Mouse (Mus musculus) stomach, embryonic 14.5 days (tissue): ENCODE results near the gene Ctsc. TPM values are rescaled to one million over a fixed set of nuclear protein-coding genes. Genes with fewer than 3 reads are reported as not detected.

Source experiments
- ATAC-seq: fragments of 200-750 bp; cut with Nextera tagmentation; 2 replicates; pipeline ENCODE4 v1.8.0; 2017; ENCODE audit warnings: low read depth, moderate TSS enrichment; ENCODE audit not compliant: insufficient number of reproducible peaks, insufficient read depth, low FRiP score
- H3K27ac ChIP-seq: fragments of 300-500 bp; sonication (generic); 2 replicates; pipeline ENCODE4 v1.5.1; 2014; ENCODE audit warnings: mild to moderate bottlenecking, low read length, moderate library complexity, mixed read lengths
- H3K27me3 ChIP-seq: fragments of 300-500 bp; sonication (generic); 2 replicates; pipeline ENCODE4 v1.6.1; 2014; ENCODE audit warnings: low read length, control low read depth, mixed read lengths; ENCODE audit not compliant: control insufficient read depth, insufficient read depth
- H3K36me3 ChIP-seq: fragments of 300-500 bp; sonication (generic); 2 replicates; pipeline ENCODE4 v1.6.1; 2014; ENCODE audit warnings: mild to moderate bottlenecking, control low read depth, low read length, moderate library complexity, mixed read lengths; ENCODE audit not compliant: control insufficient read depth, insufficient read depth
- H3K4me1 ChIP-seq: fragments of 300-500 bp; sonication (generic); 2 replicates; pipeline ENCODE4 v1.6.1; 2014; ENCODE audit warnings: low read length, control low read depth, mixed read lengths; ENCODE audit not compliant: control insufficient read depth, insufficient read depth
- H3K4me2 ChIP-seq: fragments of 300-500 bp; sonication (generic); replicated peaks from 2 replicates; pipeline ENCODE4 v1.6.1; 2014; ENCODE audit warnings: low read depth, low read length, control low read depth
- H3K4me3 ChIP-seq: fragments of 300-500 bp; sonication (generic); 2 replicates; pipeline ENCODE4 v1.5.1; 2014; ENCODE audit warnings: low read depth, low read length, control low read depth
- H3K9ac ChIP-seq: fragments of 300-500 bp; sonication (generic); replicated peaks from 2 replicates; pipeline ENCODE4 v1.6.1; 2014; ENCODE audit warnings: low read depth, mild to moderate bottlenecking, control low read depth, low read length, moderate library complexity, mixed read lengths
- H3K9me3 ChIP-seq: fragments of 300-500 bp; sonication (generic); 2 replicates; pipeline ENCODE4 v1.6.1; 2016; ENCODE audit warnings: low read depth, low read length, control low read depth; ENCODE audit not compliant: control insufficient read depth
- WGBS: fragments of 180-500 bp; shearing (Covaris S2); extraction: QIAGEN DNeasy Blood & Tissue Kit; methylation state at CpG from one replicate; pipeline ENCODE4 v1.1.7; 2014; 5-methylcytosine and 5-hydroxymethylcytosine counted together
- polyA plus RNA-seq: library from polyadenylated mRNA; unstranded; fragments of >200 nt; fragmentation: Nextera tagmentation; extraction: Ambion mirVana; gene quantifications from 2 replicates; pipeline ENCODE4 v1.2.1, GENCODE M21; 2014

Ctsc gene
- polyA plus RNA-seq, 1 experiment from 2014 or later, result 80.0 TPM

DNA sequence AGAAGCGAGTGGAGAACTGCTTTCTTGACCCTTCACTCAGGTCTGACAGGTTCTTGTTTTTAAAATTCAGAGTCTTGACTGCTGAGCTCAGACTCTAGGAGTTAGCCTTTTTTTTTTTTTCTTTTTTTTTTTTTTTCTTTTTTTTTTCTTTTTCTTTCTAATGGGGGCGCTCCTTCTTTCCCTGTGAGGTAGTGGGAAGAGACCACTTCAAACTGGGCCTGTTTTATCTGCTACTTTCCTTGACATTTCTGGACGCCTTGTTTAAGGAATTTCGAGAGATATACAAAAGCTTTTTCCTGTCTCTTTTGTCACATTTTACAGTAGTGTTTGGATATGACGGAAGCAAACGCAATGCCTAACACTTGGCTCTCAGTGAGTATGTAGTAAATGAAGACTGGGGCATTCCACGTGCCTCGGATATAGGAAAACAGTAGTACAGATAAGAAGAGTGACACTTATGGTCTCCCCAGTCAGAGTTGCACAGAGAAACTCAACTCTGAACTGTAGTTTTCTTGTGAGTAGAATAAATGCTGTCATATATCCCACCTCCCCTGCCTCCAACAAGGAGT is 827 bp downstream of the Ctsc start:
- no peak for ATAC-seq
- H3K27ac ChIP-seq, result no peak overlapping the region
- H3K4me3 ChIP-seq, result peak overlapping the region; percentile 64
- no peaks in the 10 kb centered on the region for H3K36me3 ChIP-seq
- no peaks in the 10 kb centered on the region for H3K4me1 ChIP-seq
- H3K9ac ChIP-seq, result peak overlapping the region; percentile 61; the same call in 1 of the 2 replicates
- 27% methylated on average over 8 of the region's 8 CpGs for WGBS
- H3K9me3 ChIP-seq, result no peaks in the 10 kb centered on the region
- peak overlapping the region; percentile 87 for H3K4me2 ChIP-seq
- H3K27me3 ChIP-seq, result no peaks in the 10 kb centered on the region

GRCm38 (mm10) chr7:88285276-88285675 is 7.4 kb downstream of the Ctsc start:
- Histone ChIP-seq H3K4me3 (no peak overlapping the region), H3K9ac (no peak overlapping the region), H3K4me1 (no peaks in the 10 kb centered on the region), H3K27me3 (no peaks in the 10 kb centered on the region), H3K4me2 (no peak overlapping the region), H3K9me3 (no peaks in the 10 kb centered on the region), H3K27ac (no peak overlapping the region), H3K36me3 (no peaks in the 10 kb centered on the region)
- 89% methylated on average over 3 of the region's 3 CpGs for WGBS
- ATAC-seq, result no peak

- no peak for ATAC-seq
- Histone ChIP-seq H3K36me3 (no peaks in the 10 kb centered on the region), H3K4me3 (no peak overlapping the region), H3K9ac (no peak overlapping the region), H3K4me1 (no peaks in the 10 kb centered on the region), H3K27ac (no peak overlapping the region), H3K27me3 (no peaks in the 10 kb centered on the region), H3K9me3 (no peaks in the 10 kb centered on the region), H3K4me2 (no peak overlapping the region)
- 79% methylated on average over 2 of the region's 2 CpGs for WGBS
Measured at GRCm38 (mm10) chr7:88291036-88291435, 13.2 kb downstream of the Ctsc start.

- Histone ChIP-seq H3K9me3 (no peaks in the 10 kb centered on the region), H3K9ac (no peak overlapping the region), H3K27ac (no peak overlapping the region), H3K4me1 (no peaks in the 10 kb centered on the region), H3K4me2 (no peak overlapping the region), H3K4me3 (no peak overlapping the region), H3K27me3 (no peaks in the 10 kb centered on the region), H3K36me3 (no peaks in the 10 kb centered on the region)
- WGBS, result 53% methylated on average over 2 of the region's 2 CpGs
- no peak for ATAC-seq
Measured at GRCm38 (mm10) chr7:88292044-88292443, 14.2 kb downstream of the Ctsc start.

GRCm38 (mm10) chr7:88293907-88294306 is 16.0 kb downstream of the Ctsc start:
- Histone ChIP-seq H3K27me3 (no peaks in the 10 kb centered on the region), H3K4me3 (no peak overlapping the region), H3K9ac (no peak overlapping the region), H3K27ac (no peak overlapping the region), H3K9me3 (no peaks in the 10 kb centered on the region), H3K36me3 (no peaks in the 10 kb centered on the region), H3K4me1 (no peaks in the 10 kb centered on the region), H3K4me2 (no peak overlapping the region)
- ATAC-seq, result no peak
- 67% methylated on average over 6 of the region's 6 CpGs for WGBS

GRCm38 (mm10) chr7:88295989-88296388 is 18.1 kb downstream of the Ctsc start:
- H3K36me3 ChIP-seq, result no peaks in the 10 kb centered on the region

GRCm38 (mm10) chr7:88296932-88297331 is 19.0 kb downstream of the Ctsc start:
- Histone ChIP-seq H3K4me1 (no peaks in the 10 kb centered on the region), H3K27me3 (no peaks in the 10 kb centered on the region), H3K27ac (no peak overlapping the region), H3K9ac (no peak overlapping the region), H3K4me3 (no peak overlapping the region), H3K9me3 (no peaks in the 10 kb centered on the region), H3K4me2 (no peak overlapping the region), H3K36me3 (no peaks in the 10 kb centered on the region)
- no peak for ATAC-seq
- WGBS, result 75% methylated on average over 6 of the region's 6 CpGs

More at GRCm38 (mm10) chr7:88295989-88296388, 18.1 kb downstream of the Ctsc start:
- 98% methylated on average over 1 of the region's 1 CpGs for WGBS
- Histone ChIP-seq H3K9ac (no peak overlapping the region), H3K9me3 (no peaks in the 10 kb centered on the region), H3K4me2 (no peak overlapping the region), H3K4me3 (no peak overlapping the region), H3K27me3 (no peaks in the 10 kb centered on the region), H3K4me1 (no peaks in the 10 kb centered on the region), H3K27ac (no peak overlapping the region)
- no peak for ATAC-seq

DNA sequence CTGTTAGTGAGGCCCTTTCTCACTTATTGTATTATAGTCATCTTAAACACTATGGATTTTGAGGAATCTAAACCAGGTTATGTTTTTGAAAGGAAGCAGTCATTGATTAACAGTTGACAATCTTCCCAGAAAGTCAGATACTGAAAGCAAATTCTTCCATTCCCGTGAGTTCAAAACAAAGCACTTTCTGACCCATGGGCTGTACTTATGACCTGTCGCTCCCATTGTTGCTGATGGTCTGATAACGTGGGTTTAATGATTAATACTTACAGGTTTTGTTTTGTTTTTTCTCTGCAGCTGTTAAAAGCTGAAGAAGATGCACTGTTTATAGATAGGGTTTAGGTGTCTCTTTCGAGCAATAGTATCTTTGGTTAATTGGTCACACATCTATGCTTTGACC is 27.9 kb downstream of the Ctsc start:
- Histone ChIP-seq H3K4me1 (no peaks in the 10 kb centered on the region), H3K4me3 (no peak overlapping the region), H3K27me3 (no peaks in the 10 kb centered on the region), H3K9me3 (no peaks in the 10 kb centered on the region), H3K27ac (no peak overlapping the region), H3K9ac (no peak overlapping the region), H3K36me3 (no peaks in the 10 kb centered on the region), H3K4me2 (no peak overlapping the region)
- ATAC-seq, result no peak
- WGBS, result 74% methylated on average over 4 of the region's 4 CpGs

- Histone ChIP-seq H3K9ac (no peak overlapping the region), H3K36me3 (no peaks in the 10 kb centered on the region), H3K27me3 (no peaks in the 10 kb centered on the region), H3K4me1 (no peaks in the 10 kb centered on the region), H3K4me3 (no peak overlapping the region), H3K4me2 (no peak overlapping the region), H3K9me3 (no peaks in the 10 kb centered on the region), H3K27ac (no peak overlapping the region)
- no peak for ATAC-seq
- 57% methylated on average over 3 of the region's 3 CpGs for WGBS
Measured at GRCm38 (mm10) chr7:88306725-88307124, 28.8 kb downstream of the Ctsc start.
